Mouse (Mus musculus): Measurements from ENCODE around the gene Brd2. TPM values are rescaled to one million over a fixed set of nuclear protein-coding genes. Genes with fewer than 3 reads are reported as not detected.
A peak's percentile ranks its signal among the peaks of the same experiment; 100 is the strongest.

Brd2 gene
- polyA plus RNA-seq, 1 experiment from 2014 or later = 133 TPM

DNA sequence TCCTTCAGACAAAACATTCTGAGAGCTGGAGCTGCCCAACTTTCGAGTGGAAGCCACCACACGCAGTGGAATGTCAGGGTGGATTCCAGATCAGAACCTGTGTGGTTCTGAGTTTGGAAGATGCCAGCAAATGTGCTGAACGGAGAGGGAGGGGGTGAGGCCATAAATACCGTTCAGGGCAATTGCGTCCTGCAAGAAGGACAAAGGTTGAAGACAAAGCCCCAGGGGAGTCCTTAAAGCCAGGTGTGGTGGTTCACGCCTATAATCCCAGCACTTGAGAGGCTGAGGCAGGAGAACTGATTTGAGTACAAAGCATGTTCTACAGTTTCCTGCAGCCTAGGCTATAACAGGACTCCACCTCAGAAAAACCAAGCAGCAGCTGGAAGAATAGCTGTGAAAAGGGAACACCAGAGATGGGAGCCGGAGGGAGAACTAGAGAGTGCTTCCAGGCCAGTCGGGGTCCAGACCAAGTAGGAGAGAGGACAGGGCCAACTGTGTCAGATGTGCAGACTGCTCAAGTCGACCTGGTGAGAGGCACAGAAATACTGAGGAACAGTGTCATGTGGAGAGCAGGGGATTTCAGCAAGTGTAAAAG is 4.5 kb upstream of the Brd2 start:
- no peak overlapping the region for H3K9ac ChIP-seq
- H3K4me1 ChIP-seq (replicated peaks; ENCODE audit: control insufficient read depth, insufficient read depth, low read length) = peaks cover 14% of the 10 kb centered on the region
- no peaks in the 10 kb centered on the region for H3K9me3 ChIP-seq (ENCODE audit: control insufficient read depth, low read length)
- no peaks in the 10 kb centered on the region for H3K27me3 ChIP-seq (ENCODE audit: control insufficient read depth, insufficient read depth, low read length)
- no peaks in the 10 kb centered on the region for H3K36me3 ChIP-seq (replicated peaks; ENCODE audit: control insufficient read depth, insufficient read depth)
- H3K4me2 ChIP-seq (replicated peaks) = no peak overlapping the region
- DNase-seq (ENCODE audit: low spot score) (no peak), ATAC-seq (ENCODE audit: low FRiP score) (no peak)
- H3K27ac ChIP-seq = no peak overlapping the region
- no peak overlapping the region for H3K4me3 ChIP-seq (replicated peaks; ENCODE audit: low read length)
- 59% methylated on average over 9 of the region's 9 CpGs for WGBS

DNA sequence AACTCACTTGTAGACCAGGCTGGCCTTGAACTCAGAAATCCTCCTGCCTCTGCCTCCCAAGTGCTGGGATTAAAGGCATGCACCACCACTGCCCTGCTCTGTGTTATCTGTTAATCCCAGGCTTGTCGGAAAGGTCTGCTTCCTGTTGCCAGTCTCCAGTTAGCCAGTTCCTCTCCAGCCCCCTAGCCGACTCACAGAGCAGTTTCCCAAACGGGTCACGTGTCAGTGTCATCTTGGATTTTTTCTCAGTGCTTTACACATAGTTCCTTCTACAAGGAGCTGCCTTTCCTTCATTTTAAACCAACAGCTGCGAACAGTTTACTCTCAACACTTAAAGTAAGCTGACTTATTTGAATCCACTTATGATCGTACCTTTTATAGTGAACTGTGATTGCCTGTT is 2.2 kb upstream of the Brd2 start:
- H3K9ac ChIP-seq = no peak overlapping the region
- WGBS = 81% methylated on average over 6 of the region's 6 CpGs
- H3K27me3 ChIP-seq (ENCODE audit: control insufficient read depth, insufficient read depth, low read length) = no peaks in the 10 kb centered on the region
- H3K4me2 ChIP-seq (replicated peaks) = 0 out of 2 replicates have a peak overlapping the region, but pooled peaks have one; percentile 94
- no peak for ATAC-seq (ENCODE audit: low FRiP score)
- H3K36me3 ChIP-seq (replicated peaks; ENCODE audit: control insufficient read depth, insufficient read depth) = no peaks in the 10 kb centered on the region
- H3K9me3 ChIP-seq (ENCODE audit: control insufficient read depth, low read length) = no peaks in the 10 kb centered on the region
- DNase-seq (ENCODE audit: low spot score) = no peak
- H3K4me1 ChIP-seq (replicated peaks; ENCODE audit: control insufficient read depth, insufficient read depth, low read length) = peaks cover 14% of the 10 kb centered on the region
- H3K4me3 ChIP-seq (replicated peaks; ENCODE audit: low read length) = no peak overlapping the region
- no peak overlapping the region for H3K27ac ChIP-seq

DNA sequence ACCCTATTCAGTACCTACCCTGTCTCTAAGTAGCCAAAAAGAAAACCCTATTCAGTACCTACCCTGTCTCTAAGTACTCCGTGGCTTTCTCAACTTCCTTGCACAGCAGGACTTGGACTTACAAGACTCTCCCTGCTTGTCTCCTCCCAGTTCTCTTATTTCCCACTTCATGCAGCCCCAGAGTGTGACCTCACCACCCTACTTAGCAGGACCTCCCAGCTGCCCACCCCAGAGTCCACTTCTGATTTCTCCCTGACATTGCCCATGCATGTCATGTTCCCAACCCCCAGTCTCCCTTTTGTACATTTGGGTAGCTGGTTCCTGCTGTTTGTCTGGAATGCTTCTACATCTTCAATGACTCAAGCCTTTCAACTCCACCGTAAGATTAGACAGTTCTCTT is 1.1 kb upstream of the Brd2 start:
- H3K27ac ChIP-seq = peak overlapping the region; percentile 100
- peaks cover 14% of the 10 kb centered on the region for H3K4me1 ChIP-seq (replicated peaks; ENCODE audit: control insufficient read depth, insufficient read depth, low read length)
- no peaks in the 10 kb centered on the region for H3K9me3 ChIP-seq (ENCODE audit: control insufficient read depth, low read length)
- H3K9ac ChIP-seq = peak overlapping the region; percentile 90
- no peaks in the 10 kb centered on the region for H3K27me3 ChIP-seq (ENCODE audit: control insufficient read depth, insufficient read depth, low read length)
- DNase-seq (ENCODE audit: low spot score) (no peak), ATAC-seq (ENCODE audit: low FRiP score) (no peak)
- H3K4me3 ChIP-seq (replicated peaks; ENCODE audit: low read length) = peak overlapping the region; percentile 88
- peak overlapping the region; percentile 94 for H3K4me2 ChIP-seq (replicated peaks)
- peaks cover 5% of the 10 kb centered on the region for H3K36me3 ChIP-seq (replicated peaks; ENCODE audit: control insufficient read depth, insufficient read depth)
- WGBS = 4% methylated on average over 2 of the region's 2 CpGs

DNA sequence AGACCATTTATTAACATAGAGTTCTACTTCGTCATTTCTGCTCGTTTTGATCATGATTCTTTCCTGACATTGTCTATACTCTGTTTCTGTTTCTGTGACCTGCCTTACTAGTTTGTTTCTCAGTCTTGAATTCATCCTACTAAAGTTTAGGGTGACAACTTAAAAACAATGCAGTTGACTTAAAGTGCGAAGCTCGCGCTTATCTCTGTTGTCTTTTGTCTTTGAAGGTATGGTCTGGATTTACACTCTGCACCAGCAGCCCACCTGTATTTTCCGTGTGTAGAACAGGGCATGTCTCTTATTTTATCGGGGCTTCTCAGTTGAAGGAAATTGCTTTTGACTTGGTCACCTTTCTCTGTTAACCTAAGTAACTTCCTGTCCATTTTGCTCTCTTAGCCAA is 677 bp upstream of the Brd2 start:
- no peak for DNase-seq (ENCODE audit: low spot score)
- Histone ChIP-seq H3K4me2 (replicated peaks) (peak overlapping the region; percentile 94), H3K9me3 (ENCODE audit: control insufficient read depth, low read length) (no peaks in the 10 kb centered on the region), H3K27ac (peak overlapping the region; percentile 100), H3K4me1 (replicated peaks; ENCODE audit: control insufficient read depth, insufficient read depth, low read length) (peaks cover 14% of the 10 kb centered on the region), H3K4me3 (replicated peaks; ENCODE audit: low read length) (peak overlapping the region; percentile 88), H3K9ac (peak overlapping the region; percentile 90), H3K27me3 (ENCODE audit: control insufficient read depth, insufficient read depth, low read length) (no peaks in the 10 kb centered on the region), H3K36me3 (replicated peaks; ENCODE audit: control insufficient read depth, insufficient read depth) (peaks cover 9% of the 10 kb centered on the region)
- 2% methylated on average over 7 of the region's 7 CpGs for WGBS
- no peak for ATAC-seq (ENCODE audit: low FRiP score)

DNA sequence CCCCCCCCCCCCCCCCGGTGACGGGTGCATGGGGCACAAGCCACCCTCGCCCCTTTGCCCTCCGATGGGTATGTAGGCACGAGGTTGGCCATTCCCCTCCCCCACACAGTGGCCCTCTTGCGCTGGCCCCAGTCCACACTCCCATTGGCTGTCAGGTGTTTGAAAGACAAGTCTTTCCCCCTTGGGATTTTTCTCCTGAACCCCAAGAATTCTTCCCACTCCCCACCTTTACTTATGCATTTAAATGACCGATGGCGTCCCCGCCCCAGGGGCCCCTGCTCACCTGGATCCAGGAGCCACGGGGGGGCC is 601 bp downstream of the Brd2 start:
- Histone ChIP-seq H3K9ac (peak overlapping the region; percentile 90), H3K9me3 (ENCODE audit: control insufficient read depth, low read length) (no peaks in the 10 kb centered on the region), H3K4me2 (replicated peaks) (peak overlapping the region; percentile 94), H3K27me3 (ENCODE audit: control insufficient read depth, insufficient read depth, low read length) (no peaks in the 10 kb centered on the region), H3K4me3 (replicated peaks; ENCODE audit: low read length) (peak overlapping the region; percentile 88), H3K27ac (peak overlapping the region; percentile 100), H3K36me3 (replicated peaks; ENCODE audit: control insufficient read depth, insufficient read depth) (peaks cover 20% of the 10 kb centered on the region), H3K4me1 (replicated peaks; ENCODE audit: control insufficient read depth, insufficient read depth, low read length) (peaks cover 20% of the 10 kb centered on the region)
- 2% methylated on average over 7 of the region's 10 CpGs for WGBS
- ATAC-seq (ENCODE audit: low FRiP score) = no peak
- DNase-seq (ENCODE audit: low spot score) = no peak

DNA sequence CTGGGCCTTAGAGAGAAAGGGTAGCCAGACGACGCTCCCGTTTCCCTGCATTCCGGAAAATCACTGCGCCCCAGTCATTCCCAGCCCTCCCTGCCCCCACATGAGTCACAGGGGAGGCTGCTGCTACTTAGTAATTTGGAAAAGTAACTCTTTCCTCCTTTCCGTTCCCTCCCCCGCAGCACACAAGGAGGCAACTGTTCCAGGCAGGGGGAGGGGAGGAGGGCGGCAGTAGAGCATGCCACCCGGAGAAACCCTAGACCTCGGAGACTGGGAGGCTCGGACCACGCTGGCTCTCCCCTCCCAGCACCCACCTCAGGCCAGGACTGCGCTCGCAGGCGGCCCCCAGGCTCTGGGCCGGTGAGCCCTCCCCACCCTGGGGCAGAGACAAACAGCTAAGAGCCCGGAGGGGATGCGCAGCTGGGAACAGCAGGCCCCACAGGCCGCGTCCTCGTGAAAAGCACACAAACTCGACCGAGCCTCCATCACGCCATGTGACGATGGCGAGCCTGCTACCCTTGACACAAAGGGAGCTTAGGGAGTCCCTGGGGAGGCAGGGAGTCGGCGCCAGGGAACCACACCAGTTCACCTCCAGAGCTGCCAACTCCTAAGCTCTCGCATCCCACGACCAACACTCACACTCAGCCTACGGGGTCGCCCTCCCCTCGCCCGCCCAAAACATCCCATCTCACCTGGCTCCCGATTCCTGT is 1.1 kb downstream of the Brd2 start:
- Histone ChIP-seq H3K9ac (peak overlapping the region; percentile 90), H3K9me3 (ENCODE audit: control insufficient read depth, low read length) (no peaks in the 10 kb centered on the region), H3K36me3 (replicated peaks; ENCODE audit: control insufficient read depth, insufficient read depth) (peaks cover 26% of the 10 kb centered on the region), H3K4me1 (replicated peaks; ENCODE audit: control insufficient read depth, insufficient read depth, low read length) (peaks cover 25% of the 10 kb centered on the region), H3K4me2 (replicated peaks) (peak overlapping the region; percentile 94), H3K27ac (peak overlapping the region; percentile 100), H3K4me3 (replicated peaks; ENCODE audit: low read length) (peak overlapping the region; percentile 88), H3K27me3 (ENCODE audit: control insufficient read depth, insufficient read depth, low read length) (no peaks in the 10 kb centered on the region)
- ATAC-seq (ENCODE audit: low FRiP score) (peak; percentile 15; the same call in 1 of the 2 replicates), DNase-seq (ENCODE audit: low spot score) (peak; percentile 69)
- under 1% methylated on average over 31 of the region's 35 CpGs for WGBS

DNA sequence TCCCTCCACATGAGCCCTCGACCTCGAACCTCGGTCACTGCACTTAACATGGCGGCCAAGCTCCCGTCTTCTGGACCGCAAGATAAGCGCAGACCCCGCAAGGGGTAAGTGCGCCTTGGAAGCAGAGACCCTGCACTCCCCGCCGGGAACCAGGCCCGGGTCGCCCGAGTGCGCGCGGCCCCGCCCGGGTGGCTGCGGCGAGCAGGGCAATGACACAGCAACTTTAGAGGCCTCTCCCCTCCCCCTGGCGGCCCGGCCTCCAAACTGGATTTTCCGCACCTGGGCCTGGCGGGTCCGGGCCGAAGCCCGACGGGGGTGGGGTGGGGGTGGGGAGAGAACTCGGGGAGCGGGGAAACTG is 1.6 kb downstream of the Brd2 start:
- peaks cover 31% of the 10 kb centered on the region for H3K36me3 ChIP-seq (replicated peaks; ENCODE audit: control insufficient read depth, insufficient read depth)
- DNase-seq (ENCODE audit: low spot score) (peak; percentile 54), ATAC-seq (ENCODE audit: low FRiP score) (no peak; the same call in 1 of the 2 replicates)
- peaks cover 27% of the 10 kb centered on the region for H3K4me1 ChIP-seq (replicated peaks; ENCODE audit: control insufficient read depth, insufficient read depth, low read length)
- 0% methylated on average over 31 of the region's 31 CpGs for WGBS
- H3K27ac ChIP-seq = peak overlapping the region; percentile 100
- H3K9ac ChIP-seq = peak overlapping the region; percentile 90
- peak overlapping the region; percentile 88 for H3K4me3 ChIP-seq (replicated peaks; ENCODE audit: low read length)
- H3K4me2 ChIP-seq (replicated peaks) = peak overlapping the region; percentile 94
- H3K9me3 ChIP-seq (ENCODE audit: control insufficient read depth, low read length) = no peaks in the 10 kb centered on the region
- no peaks in the 10 kb centered on the region for H3K27me3 ChIP-seq (ENCODE audit: control insufficient read depth, insufficient read depth, low read length)

DNA sequence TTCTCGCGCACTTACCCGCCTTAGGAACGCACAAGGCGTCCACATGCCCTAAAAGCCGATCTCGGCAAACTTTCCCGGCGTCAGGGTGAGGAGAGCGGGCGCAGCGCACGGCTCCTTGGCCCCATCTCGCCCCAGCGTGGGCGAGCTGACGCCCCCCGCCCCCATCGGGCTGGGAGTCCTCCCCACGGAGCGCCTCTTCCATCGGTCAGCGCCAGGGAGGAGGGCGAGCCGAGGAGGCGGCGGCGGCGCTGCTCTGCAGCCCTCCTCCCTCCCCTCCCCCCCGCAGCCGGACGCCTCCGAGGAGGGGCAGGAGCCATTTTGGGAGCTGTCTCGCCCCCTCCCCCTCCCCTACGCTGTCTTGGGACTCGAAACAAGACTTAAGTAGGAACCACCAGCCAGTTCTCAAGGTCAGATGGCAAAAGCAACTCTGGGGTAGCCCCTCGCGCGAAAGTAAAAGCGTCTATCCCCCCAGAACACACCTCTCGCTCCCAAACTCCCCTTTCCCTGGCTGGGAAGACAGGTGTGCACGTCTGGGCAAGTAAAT is 2.2 kb downstream of the Brd2 start:
- peaks cover 36% of the 10 kb centered on the region for H3K36me3 ChIP-seq (replicated peaks; ENCODE audit: control insufficient read depth, insufficient read depth)
- DNase-seq (ENCODE audit: low spot score) (peak; percentile 81), ATAC-seq (ENCODE audit: low FRiP score) (0 out of 2 replicates have a peak, but pooled peaks have one; percentile 3)
- peak overlapping the region; percentile 90 for H3K9ac ChIP-seq
- H3K4me3 ChIP-seq (replicated peaks; ENCODE audit: low read length) = peak overlapping the region; percentile 88
- WGBS = under 1% methylated on average over 39 of the region's 42 CpGs
- no peaks in the 10 kb centered on the region for H3K9me3 ChIP-seq (ENCODE audit: control insufficient read depth, low read length)
- H3K27ac ChIP-seq = peak overlapping the region; percentile 100
- H3K27me3 ChIP-seq (ENCODE audit: control insufficient read depth, insufficient read depth, low read length) = no peaks in the 10 kb centered on the region
- H3K4me2 ChIP-seq (replicated peaks) = peak overlapping the region; percentile 94
- peaks cover 27% of the 10 kb centered on the region for H3K4me1 ChIP-seq (replicated peaks; ENCODE audit: control insufficient read depth, insufficient read depth, low read length)

DNA sequence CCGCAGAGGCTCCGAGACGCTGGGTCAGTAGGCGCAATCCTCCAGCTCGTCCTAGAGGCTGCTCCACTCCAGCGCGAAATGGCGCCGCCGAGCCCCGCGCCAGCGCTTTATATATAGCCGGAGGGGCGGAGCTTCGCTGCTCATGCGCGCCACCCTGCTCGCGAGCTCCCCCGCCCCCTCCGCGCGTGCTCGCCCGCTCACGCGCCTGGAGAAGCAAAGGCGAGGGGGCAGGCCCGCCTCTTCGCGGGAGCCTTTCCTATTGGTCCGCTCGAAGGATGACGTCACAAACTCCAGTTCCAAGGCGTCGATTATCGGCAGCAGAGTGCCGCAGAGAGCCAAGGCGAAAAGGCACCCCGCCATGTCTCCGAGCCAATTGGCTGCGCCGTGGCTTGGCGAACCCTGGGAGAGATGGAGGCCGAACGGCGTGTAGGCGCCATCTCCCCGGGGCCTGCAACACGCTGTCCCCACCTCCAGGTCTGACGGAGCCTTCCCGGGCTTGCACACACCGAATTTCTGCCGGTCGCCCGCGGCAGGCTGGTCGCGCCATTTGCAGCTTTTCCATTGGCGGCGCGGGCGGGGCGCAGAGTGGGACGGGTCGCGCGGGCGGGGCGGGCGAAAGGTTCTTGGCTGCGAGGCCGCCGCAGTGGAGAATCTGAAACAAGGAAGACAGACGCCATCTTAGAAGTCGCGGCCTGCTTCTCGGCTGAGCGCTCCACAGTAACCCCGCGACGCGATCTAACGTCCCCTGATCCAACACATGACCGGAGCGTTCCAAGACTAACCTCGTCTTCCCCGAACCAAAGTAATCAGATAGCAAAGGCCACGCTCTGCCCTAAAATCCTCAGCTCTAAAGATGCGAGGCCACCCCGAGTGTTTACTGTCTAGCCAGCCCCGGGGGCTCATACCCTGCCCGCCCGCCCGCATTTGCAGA is 2.9 kb downstream of the Brd2 start, which contains the start of gene H2-DMa:
Gene H2-DMa, plus strand, starts transcription at position 293 of the 931 bp plus-strand sequence.
- Histone ChIP-seq H3K9ac (peak within 1 kb of the TSS; percentile 90), H3K27ac (peak within 1 kb of the TSS; percentile 100), H3K36me3 (replicated peaks; ENCODE audit: control insufficient read depth, insufficient read depth) (peaks cover 44% of the 10 kb centered on the region), H3K27me3 (ENCODE audit: control insufficient read depth, insufficient read depth, low read length) (no peaks in the 10 kb centered on the region), H3K4me1 (replicated peaks; ENCODE audit: control insufficient read depth, insufficient read depth, low read length) (peaks cover 23% of the 10 kb centered on the region), H3K4me3 (replicated peaks; ENCODE audit: low read length) (peak within 1 kb of the TSS; percentile 88), H3K4me2 (replicated peaks) (peak within 1 kb of the TSS; percentile 94), H3K9me3 (ENCODE audit: control insufficient read depth, low read length) (no peaks in the 10 kb centered on the region)
- WGBS = 1% methylated on average over 96 of the region's 96 CpGs
- DNase-seq (ENCODE audit: low spot score) = peak; percentile 100
- peak; percentile 83 for ATAC-seq (ENCODE audit: low FRiP score)
